Comparison of ENCODE assay signal across 7 mouse cellular contexts in genomic region chr7:140115583-140116328, GRCm38 (mm10). TPM values are rescaled to one million over a fixed set of nuclear protein-coding genes. Genes with fewer than 3 reads are reported as not detected.
DNase-seq lines count a peak whose midpoint lies in the region; ATAC-seq and TF ChIP-seq lines count a peak whose summit lies in the region.

TSS of gene Paox (plus strand) at chr7:140115799.

- H3K27me3 ChIP-seq in Patski: no peaks in the 10 kb centered on the region
- H3K27me3 ChIP-seq in hindbrain, embryonic 11.5 days (ENCODE audit: control insufficient read depth, insufficient read depth, low read length): no peaks in the 10 kb centered on the region

- POLR2A ChIA-PET in Patski (lab: Charles Lee): interaction anchor here (0.5 to 2.3 kb wide), 4 partner anchors 9 to 285 kb away, joined by 7 to 12 read pairs (median 8); partner anchors contain the start of gene Mtg1

- H3K36me3 ChIP-seq in hindbrain, embryonic 11.5 days (ENCODE audit: control insufficient read depth, insufficient read depth, low read length): no peaks in the 10 kb centered on the region

- 3% methylated on average over 23 of the region's 23 CpGs for WGBS in hindbrain, embryonic 11.5 days

- ATAC-seq in Patski: peak; percentile 41
- peak; percentile 79 for ATAC-seq in hindbrain, embryonic 11.5 days (ENCODE audit: low FRiP score)

- H3K4me2 ChIP-seq in hindbrain, embryonic 11.5 days (replicated peaks; ENCODE audit: low read depth, low read length): peak within 1 kb of the TSS; percentile 76

- no peaks in the 10 kb centered on the region for H3K4me1 ChIP-seq in hindbrain, embryonic 11.5 days (replicated peaks; ENCODE audit: control insufficient read depth, insufficient read depth, low read length)

- peak within 1 kb of the TSS; percentile 86 for H3K9ac ChIP-seq in hindbrain, embryonic 11.5 days (ENCODE audit: low read depth, low read length)

- in situ Hi-C loops in Patski (cut with MboI; ENCODE audit: low pct_unique_long_range_greater_than_20kb): loop anchor here (25.0 kb wide), 1 partner anchor 1047 kb away; the partner anchor contains the start of gene Rnh1

- H3K9me3 ChIP-seq in hindbrain, embryonic 11.5 days (ENCODE audit: control insufficient read depth, low read length): no peaks in the 10 kb centered on the region

- CTCF ChIA-PET in Patski (lab: Charles Lee): interaction anchor here (0.9 to 1.4 kb wide), 3 partner anchors 22 to 27 kb away, joined by 3 to 4 read pairs (median 3); partner anchors contain the start of gene Mtg1

- no peak for TF ChIP-seq CTCF in Patski (IDR thresholded peaks at IDR 0.05)

- no peak for DNase-seq in Patski (ENCODE audit: low read depth, low spot score)
- peak; percentile 62 for DNase-seq in c-Kit-negative CD71-positive TER-119-positive erythroid progenitor cells, embryonic 14.5 days (ENCODE audit: low read depth, low spot score)
- peak; percentile 68 for DNase-seq in forelimb bud, embryonic 11.5 days (ENCODE audit: low read depth, low spot score)
- DNase-seq in hindbrain, embryonic 11.5 days (ENCODE audit: low spot score): peak; percentile 38
- peak; percentile 19 to 42 for DNase-seq in layer of hippocampus, postnatal 10 days (ENCODE audit: low spot score in 2 of 2)
- DNase-seq in lung, postnatal 10 days: peak; percentile 83
- peak; percentile 56 for DNase-seq in retina, postnatal 1 day

- peak within 1 kb of the TSS; percentile 75 for H3K4me3 ChIP-seq in hindbrain, embryonic 11.5 days (ENCODE audit: low read depth, low read length)

- H3K27ac ChIP-seq in hindbrain, embryonic 11.5 days (ENCODE audit: low read depth, low read length): peak within 1 kb of the TSS; percentile 61; the same call in 1 of the 2 replicates

RNA-seq across cellular contexts. Expression of gene Paox, which starts in this region (rescaled TPM):
- 9.8 TPM for polyA plus RNA-seq in Patski (2021)
- polyA plus RNA-seq in hindbrain, embryonic 11.5 days (2014; fragmentation: Nextera tagmentation; extraction: Ambion mirVana): 15.2 and 15.8 TPM in 2 replicates
- total RNA-seq in layer of hippocampus, postnatal 10 days (2021): 1 to 10 TPM; 6.2 to 7.1 TPM
